Mouse (Mus musculus): ENCODE measurements around the gene Adsl. TPM values are rescaled to one million over a fixed set of nuclear protein-coding genes. Genes with fewer than 3 reads are reported as not detected.

Gene Adsl
- polyA plus RNA-seq, 1 experiment from 2014 or later: 77.0 TPM

GRCm38 (mm10) chr15:80974311-80974710, 26.0 kb downstream of the Adsl start:
- Histone ChIP-seq H3K9ac (ENCODE audit: low read length) (no peak overlapping the region), H3K27ac (replicated peaks) (no peak overlapping the region), H3K36me3 (ENCODE audit: control insufficient read depth, insufficient read depth, low read length) (no peaks in the 10 kb centered on the region), H3K4me1 (replicated peaks; ENCODE audit: control insufficient read depth, insufficient read depth) (no peaks in the 10 kb centered on the region), H3K9me3 (ENCODE audit: control insufficient read depth, low read length) (no peaks in the 10 kb centered on the region), H3K4me2 (replicated peaks; ENCODE audit: low read depth) (no peak overlapping the region), H3K4me3 (ENCODE audit: low read depth, low read length) (no peak overlapping the region), H3K27me3 (ENCODE audit: control insufficient read depth, insufficient read depth, low read length) (no peaks in the 10 kb centered on the region)
- DNase-seq (ENCODE audit: low spot score): no peak
- ATAC-seq (ENCODE audit: low FRiP score, low TSS enrichment): no peak
- TF ChIP-seq CTCF (IDR thresholded peaks at IDR 0.05; ENCODE audit: low read depth) (no peak), EP300 (optimal IDR thresholded peaks at IDR 0.05) (no peak)
- WGBS: 31% methylated on average over 5 of the region's 5 CpGs

DNA sequence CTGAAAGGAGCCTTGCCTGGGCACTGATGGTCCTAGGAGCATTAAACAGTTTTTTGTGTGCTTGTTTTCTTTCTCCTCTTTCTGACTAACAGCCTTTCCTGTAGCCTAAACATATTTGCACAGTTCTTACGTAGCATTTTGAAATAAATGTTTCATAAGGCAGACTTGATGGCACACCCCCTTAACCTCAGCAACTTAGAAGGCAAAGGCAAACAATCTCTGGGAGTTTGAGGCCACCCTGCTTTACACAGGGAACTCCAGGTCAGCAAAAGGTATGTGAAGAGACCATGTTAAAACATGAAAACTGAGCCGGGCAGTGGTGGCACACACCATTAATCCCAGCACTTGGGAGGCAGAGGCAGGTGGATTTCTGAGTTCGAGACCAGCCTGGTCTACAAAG, 27.4 kb downstream of the Adsl start:
- H3K27ac ChIP-seq (replicated peaks): peak overlapping the region; percentile 36; the same call in 1 of the 2 replicates
- no peaks in the 10 kb centered on the region for H3K9me3 ChIP-seq (ENCODE audit: control insufficient read depth, low read length)
- 66% methylated on average over 3 of the region's 3 CpGs for WGBS
- no peak overlapping the region for H3K4me2 ChIP-seq (replicated peaks; ENCODE audit: low read depth)
- H3K27me3 ChIP-seq (ENCODE audit: control insufficient read depth, insufficient read depth, low read length): no peaks in the 10 kb centered on the region
- no peak overlapping the region for H3K4me3 ChIP-seq (ENCODE audit: low read depth, low read length)
- H3K36me3 ChIP-seq (ENCODE audit: control insufficient read depth, insufficient read depth, low read length): no peaks in the 10 kb centered on the region
- H3K4me1 ChIP-seq (replicated peaks; ENCODE audit: control insufficient read depth, insufficient read depth): 0 out of 2 replicates have a peak, but pooled peaks cover under 1% of the 10 kb centered on the region
- DNase-seq (ENCODE audit: low spot score) (peak; percentile 41), ATAC-seq (ENCODE audit: low FRiP score, low TSS enrichment) (peak; percentile 47; the same call in 1 of the 2 replicates)
- H3K9ac ChIP-seq (ENCODE audit: low read length): no peak overlapping the region
- TF ChIP-seq EP300 (optimal IDR thresholded peaks at IDR 0.05): no peak
- no peak for TF ChIP-seq CTCF (IDR thresholded peaks at IDR 0.05; ENCODE audit: low read depth)

DNA sequence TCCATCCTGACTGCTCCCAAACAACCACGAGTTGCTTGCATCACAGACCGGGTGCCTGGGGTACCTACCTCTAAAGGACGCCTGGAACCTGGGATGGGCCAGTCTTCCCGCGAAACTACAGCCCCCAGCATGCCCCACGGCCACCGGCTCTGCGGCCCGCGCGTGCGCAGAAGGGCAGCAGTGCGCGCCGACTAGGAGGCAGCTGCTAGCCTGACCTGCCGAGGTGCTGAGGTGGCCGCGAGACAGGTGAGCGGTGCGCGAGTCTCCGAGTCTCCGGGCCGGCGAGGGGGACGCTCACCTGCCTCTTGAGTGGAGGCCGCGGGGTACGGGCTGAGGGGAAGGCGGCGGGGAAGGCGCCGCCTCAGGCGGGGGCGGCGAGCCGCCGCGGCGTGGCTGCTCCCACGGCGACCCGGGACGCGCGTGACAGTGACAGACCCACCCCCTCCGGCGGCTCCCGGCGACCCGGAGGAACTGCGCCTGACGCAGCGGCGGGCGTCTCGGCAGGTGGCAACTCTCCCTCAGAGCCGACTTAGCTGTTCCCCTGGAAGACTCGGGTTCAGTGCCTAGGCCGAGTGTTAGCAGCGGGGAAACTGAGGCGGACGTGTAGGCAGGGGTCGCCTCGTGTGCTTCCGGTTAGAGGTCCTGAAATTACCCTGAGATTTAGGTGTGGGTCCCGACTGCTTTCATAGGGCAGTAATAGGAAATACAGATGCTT, 29.5 kb downstream of the Adsl start, which contains the start of gene Sgsm3:
TSS of gene Sgsm3 (plus strand) at position 146 of the 715 bp plus-strand sequence.
- H3K27me3 ChIP-seq (ENCODE audit: control insufficient read depth, insufficient read depth, low read length): no peaks in the 10 kb centered on the region
- under 1% methylated on average over 57 of the region's 67 CpGs for WGBS
- H3K4me2 ChIP-seq (replicated peaks; ENCODE audit: low read depth): peak within 1 kb of the TSS; percentile 85
- peak within 1 kb of the TSS; percentile 91 for H3K4me3 ChIP-seq (ENCODE audit: low read depth, low read length)
- peak within 1 kb of the TSS; percentile 79 for H3K9ac ChIP-seq (ENCODE audit: low read length)
- ATAC-seq (ENCODE audit: low FRiP score, low TSS enrichment) (peak; percentile 89), DNase-seq (ENCODE audit: low spot score) (peak; percentile 92)
- 0 out of 2 replicates have a peak, but pooled peaks cover 2% of the 10 kb centered on the region for H3K4me1 ChIP-seq (replicated peaks; ENCODE audit: control insufficient read depth, insufficient read depth)
- no peaks in the 10 kb centered on the region for H3K9me3 ChIP-seq (ENCODE audit: control insufficient read depth, low read length)
- no peaks in the 10 kb centered on the region for H3K36me3 ChIP-seq (ENCODE audit: control insufficient read depth, insufficient read depth, low read length)
- TF ChIP-seq CTCF (IDR thresholded peaks at IDR 0.05; ENCODE audit: low read depth) (no peak), EP300 (optimal IDR thresholded peaks at IDR 0.05) (no peak)
- H3K27ac ChIP-seq (replicated peaks): peak within 1 kb of the TSS; percentile 85

GRCm38 (mm10) chr15:80979611-80980010, 31.3 kb downstream of the Adsl start:
- DNase-seq (ENCODE audit: low spot score): no peak

GRCm38 (mm10) chr15:80981176-80981575, 32.9 kb downstream of the Adsl start:
- no peaks in the 10 kb centered on the region for H3K9me3 ChIP-seq (ENCODE audit: control insufficient read depth, low read length)
- 0 out of 2 replicates have a peak, but pooled peaks cover 2% of the 10 kb centered on the region for H3K4me1 ChIP-seq (replicated peaks; ENCODE audit: control insufficient read depth, insufficient read depth)
- H3K9ac ChIP-seq (ENCODE audit: low read length): no peak overlapping the region
- WGBS: 73% methylated on average over 4 of the region's 4 CpGs
- no peak overlapping the region for H3K4me3 ChIP-seq (ENCODE audit: low read depth, low read length)
- ATAC-seq (ENCODE audit: low FRiP score, low TSS enrichment): no peak
- H3K27ac ChIP-seq (replicated peaks): no peak overlapping the region
- no peak for DNase-seq (ENCODE audit: low spot score)
- no peak overlapping the region for H3K4me2 ChIP-seq (replicated peaks; ENCODE audit: low read depth)
- no peak for TF ChIP-seq EP300 (optimal IDR thresholded peaks at IDR 0.05)
- TF ChIP-seq CTCF (IDR thresholded peaks at IDR 0.05; ENCODE audit: low read depth): no peak
- H3K27me3 ChIP-seq (ENCODE audit: control insufficient read depth, insufficient read depth, low read length): no peaks in the 10 kb centered on the region
- no peaks in the 10 kb centered on the region for H3K36me3 ChIP-seq (ENCODE audit: control insufficient read depth, insufficient read depth, low read length)

More at GRCm38 (mm10) chr15:80979611-80980010, 31.3 kb downstream of the Adsl start:
- Histone ChIP-seq H3K4me2 (replicated peaks; ENCODE audit: low read depth) (peak overlapping the region; percentile 85), H3K4me3 (ENCODE audit: low read depth, low read length) (no peak overlapping the region), H3K4me1 (replicated peaks; ENCODE audit: control insufficient read depth, insufficient read depth) (0 out of 2 replicates have a peak, but pooled peaks cover 2% of the 10 kb centered on the region), H3K27ac (replicated peaks) (peak overlapping the region; percentile 70), H3K9me3 (ENCODE audit: control insufficient read depth, low read length) (no peaks in the 10 kb centered on the region), H3K9ac (ENCODE audit: low read length) (0 out of 2 replicates have a peak overlapping the region, but pooled peaks have one; percentile 13), H3K27me3 (ENCODE audit: control insufficient read depth, insufficient read depth, low read length) (no peaks in the 10 kb centered on the region), H3K36me3 (ENCODE audit: control insufficient read depth, insufficient read depth, low read length) (no peaks in the 10 kb centered on the region)
- TF ChIP-seq CTCF (IDR thresholded peaks at IDR 0.05; ENCODE audit: low read depth) (no peak), EP300 (optimal IDR thresholded peaks at IDR 0.05) (no peak)
- 41% methylated on average over 4 of the region's 4 CpGs for WGBS
- no peak for ATAC-seq (ENCODE audit: low FRiP score, low TSS enrichment)

- Histone ChIP-seq H3K9ac (ENCODE audit: low read length) (no peak overlapping the region), H3K4me2 (replicated peaks; ENCODE audit: low read depth) (no peak overlapping the region; the same call in 1 of the 2 replicates), H3K27me3 (ENCODE audit: control insufficient read depth, insufficient read depth, low read length) (no peaks in the 10 kb centered on the region), H3K27ac (replicated peaks) (peak overlapping the region; percentile 74), H3K4me3 (ENCODE audit: low read depth, low read length) (no peak overlapping the region), H3K4me1 (replicated peaks; ENCODE audit: control insufficient read depth, insufficient read depth) (0 out of 2 replicates have a peak, but pooled peaks cover 2% of the 10 kb centered on the region), H3K9me3 (ENCODE audit: control insufficient read depth, low read length) (no peaks in the 10 kb centered on the region), H3K36me3 (ENCODE audit: control insufficient read depth, insufficient read depth, low read length) (no peaks in the 10 kb centered on the region)
- TF ChIP-seq CTCF (IDR thresholded peaks at IDR 0.05; ENCODE audit: low read depth): no peak
- TF ChIP-seq EP300 (optimal IDR thresholded peaks at IDR 0.05): no peak
- WGBS: 35% methylated on average over 2 of the region's 2 CpGs
- ATAC-seq (ENCODE audit: low FRiP score, low TSS enrichment): peak; percentile 78
- DNase-seq (ENCODE audit: low spot score): peak; percentile 47
Observed at GRCm38 (mm10) chr15:80983264-80983663, 35.0 kb downstream of the Adsl start.

Measured in stomach, postnatal 0 days (tissue).